Mouse (Mus musculus) urinary bladder, postnatal 36 days (tissue): ENCODE results near the gene Cap2.

Experiments used
- DNase-seq, 2 experiments: peaks; one replicate each; pipeline ENCODE4 v3.0.0; 2022; ENCODE audit warnings: low spot score in 2 of 2, mixed read lengths in 1 of 2

Gene Cap2

GRCm38 (mm10) chr13:46525295-46526255, 23.9 kb downstream of the Cap2 start:
- no peak for DNase-seq

GRCm38 (mm10) chr13:46526645-46527044, 25.0 kb downstream of the Cap2 start:
- DNase-seq = no peak

- DNase-seq = no peak
Observed at GRCm38 (mm10) chr13:46527340-46527739, 25.7 kb downstream of the Cap2 start.

DNA sequence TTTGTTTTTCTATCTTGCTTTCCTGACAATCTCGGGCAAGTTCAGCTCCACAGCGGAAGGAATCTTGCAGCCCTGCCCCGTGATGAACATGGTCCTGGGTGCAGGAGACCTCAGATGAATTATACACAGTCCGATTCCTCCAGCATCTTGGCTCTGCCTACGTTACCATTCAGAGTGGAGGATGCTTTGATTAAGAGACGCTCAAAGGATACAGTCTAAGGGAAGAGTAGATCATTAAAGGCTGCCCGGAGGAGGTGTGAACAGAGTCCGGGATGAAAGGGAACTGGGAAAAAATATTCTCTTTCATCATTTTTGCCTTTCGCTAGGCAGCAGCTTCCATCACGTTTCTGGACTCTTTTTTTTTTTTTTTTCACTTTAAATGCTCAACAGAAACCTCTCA, 27.4 kb downstream of the Cap2 start:
- DNase-seq = no peak

- DNase-seq = no peak
Observed at GRCm38 (mm10) chr13:46530546-46530945, 28.9 kb downstream of the Cap2 start.

DNA sequence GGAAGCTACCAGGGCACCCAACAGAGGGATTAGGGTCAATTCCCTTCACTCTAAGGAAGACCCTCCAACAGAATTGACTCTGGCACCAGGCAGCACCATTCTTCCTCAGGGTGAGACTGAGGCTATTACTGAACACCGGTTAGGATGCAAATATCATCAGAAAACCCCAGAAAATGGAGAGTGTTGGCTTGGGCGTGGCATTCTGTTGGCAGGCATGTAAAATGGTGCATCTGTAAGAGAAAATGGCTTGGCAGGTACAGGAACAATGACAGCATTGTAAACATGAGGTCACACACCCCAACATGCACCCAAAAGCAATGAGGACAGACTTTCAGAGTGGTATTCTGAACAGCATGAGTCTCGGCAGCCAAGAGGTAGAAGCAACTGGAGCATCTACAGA, 30.0 kb downstream of the Cap2 start:
- no peak for DNase-seq

- DNase-seq = no peak
Observed at GRCm38 (mm10) chr13:46532276-46532675, 30.6 kb downstream of the Cap2 start.

- DNase-seq = no peak
Observed at GRCm38 (mm10) chr13:46533342-46534129, 31.9 kb downstream of the Cap2 start.

- no peak for DNase-seq
Observed at GRCm38 (mm10) chr13:46534171-46534968, 32.7 kb downstream of the Cap2 start.

GRCm38 (mm10) chr13:46534969-46535785, 33.5 kb downstream of the Cap2 start:
- DNase-seq = no peak

DNA sequence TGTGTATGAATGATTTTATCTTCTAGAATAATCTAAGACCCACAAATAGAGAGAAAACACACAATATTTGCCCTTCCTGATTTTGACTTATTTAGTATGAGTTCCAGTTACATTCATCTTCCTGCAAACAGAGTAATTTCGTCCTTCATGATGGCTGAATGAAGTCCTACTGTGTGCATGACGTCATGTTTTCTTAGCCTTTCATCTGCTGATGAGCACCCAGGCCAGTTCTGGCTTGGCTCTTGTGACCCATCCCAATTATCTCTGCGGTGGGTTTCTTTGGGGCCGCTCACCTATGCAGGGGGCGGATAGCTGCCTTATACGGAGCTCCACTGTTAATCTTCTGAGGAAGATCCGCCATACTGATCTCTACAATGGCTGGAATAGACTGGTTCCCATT, 37.6 kb downstream of the Cap2 start:
- DNase-seq = no peak

- no peak for DNase-seq
Observed at GRCm38 (mm10) chr13:46540943-46541342, 39.3 kb downstream of the Cap2 start.

- DNase-seq = no peak
Observed at GRCm38 (mm10) chr13:46542782-46543181, 41.1 kb downstream of the Cap2 start.

DNA sequence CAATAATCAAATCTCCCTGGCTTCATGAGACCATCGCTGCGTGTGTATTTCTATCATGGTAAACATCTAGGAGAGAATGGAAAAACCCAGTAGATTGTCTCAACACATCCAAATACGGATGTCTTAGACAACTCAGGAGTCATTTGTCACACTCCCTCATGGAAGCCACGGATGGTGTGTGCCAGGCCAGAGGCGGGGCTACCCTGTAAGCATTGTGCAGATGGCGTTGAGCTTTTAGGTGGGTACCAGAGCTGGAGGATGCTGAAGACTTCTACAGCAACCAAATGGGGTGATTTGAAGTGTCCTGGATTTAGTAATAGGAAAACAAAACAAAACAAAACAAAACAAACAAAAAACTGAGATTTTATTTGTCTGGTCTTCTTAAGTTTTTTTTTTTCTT, 43.0 kb downstream of the Cap2 start:
- DNase-seq = no peak

- DNase-seq = no peak
Observed at GRCm38 (mm10) chr13:46545081-46545480, 43.4 kb downstream of the Cap2 start.

- no peak for DNase-seq
Observed at GRCm38 (mm10) chr13:46546846-46547245, 45.2 kb downstream of the Cap2 start.

- DNase-seq = no peak
Observed at GRCm38 (mm10) chr13:46547253-46547652, 45.6 kb downstream of the Cap2 start.

DNA sequence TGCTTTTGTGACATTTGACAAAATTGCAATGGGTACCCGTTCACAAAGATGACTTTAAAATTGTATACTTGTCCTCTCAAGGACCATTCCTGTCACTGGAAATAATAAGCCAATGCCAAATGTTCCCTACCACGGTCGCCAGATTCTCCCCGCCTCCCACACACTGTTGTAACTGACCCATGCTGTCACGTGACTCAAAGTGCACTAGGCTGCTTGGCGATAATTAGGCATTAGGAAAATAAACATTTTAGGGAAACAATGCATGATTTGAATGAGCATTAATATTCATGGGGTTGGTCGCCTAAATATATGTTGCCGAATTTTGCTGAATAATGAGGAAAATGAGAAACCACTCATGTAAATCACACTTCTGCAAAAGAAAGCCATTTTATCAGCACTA, 46.5 kb downstream of the Cap2 start:
- no peak for DNase-seq

- no peak for DNase-seq
Observed at GRCm38 (mm10) chr13:46548600-46549179, 47.0 kb downstream of the Cap2 start.

DNA sequence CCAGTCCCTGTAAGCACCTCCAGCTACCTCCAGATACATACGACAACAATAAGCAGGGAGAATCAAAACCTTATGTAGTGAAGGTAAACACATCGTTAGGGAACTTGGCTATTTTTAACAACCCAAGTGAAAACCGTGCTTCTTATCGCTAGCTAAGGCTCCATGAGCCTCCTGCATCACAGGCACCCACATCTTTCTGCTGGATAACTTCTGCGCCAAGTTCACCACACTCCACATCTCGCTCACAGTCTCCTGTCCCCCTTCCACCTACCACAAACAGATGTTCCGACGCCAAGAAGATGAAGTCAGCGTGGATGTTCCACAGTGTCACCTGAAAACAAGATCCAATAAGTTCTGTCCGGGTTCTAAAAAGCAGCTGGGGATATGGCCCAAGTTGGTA, 49.0 kb downstream of the Cap2 start:
- no peak for DNase-seq

GRCm38 (mm10) chr13:46554736-46555135, 53.1 kb downstream of the Cap2 start:
- no peak for DNase-seq
